Mouse (Mus musculus): ENCODE measurements around the gene Ssr1. TPM values are rescaled to one million over a fixed set of nuclear protein-coding genes. Genes with fewer than 3 reads are reported as not detected.

The Ssr1 gene
- total RNA-seq, 2 experiments from 2014 or later: 67.4 to 76.5 TPM

DNA sequence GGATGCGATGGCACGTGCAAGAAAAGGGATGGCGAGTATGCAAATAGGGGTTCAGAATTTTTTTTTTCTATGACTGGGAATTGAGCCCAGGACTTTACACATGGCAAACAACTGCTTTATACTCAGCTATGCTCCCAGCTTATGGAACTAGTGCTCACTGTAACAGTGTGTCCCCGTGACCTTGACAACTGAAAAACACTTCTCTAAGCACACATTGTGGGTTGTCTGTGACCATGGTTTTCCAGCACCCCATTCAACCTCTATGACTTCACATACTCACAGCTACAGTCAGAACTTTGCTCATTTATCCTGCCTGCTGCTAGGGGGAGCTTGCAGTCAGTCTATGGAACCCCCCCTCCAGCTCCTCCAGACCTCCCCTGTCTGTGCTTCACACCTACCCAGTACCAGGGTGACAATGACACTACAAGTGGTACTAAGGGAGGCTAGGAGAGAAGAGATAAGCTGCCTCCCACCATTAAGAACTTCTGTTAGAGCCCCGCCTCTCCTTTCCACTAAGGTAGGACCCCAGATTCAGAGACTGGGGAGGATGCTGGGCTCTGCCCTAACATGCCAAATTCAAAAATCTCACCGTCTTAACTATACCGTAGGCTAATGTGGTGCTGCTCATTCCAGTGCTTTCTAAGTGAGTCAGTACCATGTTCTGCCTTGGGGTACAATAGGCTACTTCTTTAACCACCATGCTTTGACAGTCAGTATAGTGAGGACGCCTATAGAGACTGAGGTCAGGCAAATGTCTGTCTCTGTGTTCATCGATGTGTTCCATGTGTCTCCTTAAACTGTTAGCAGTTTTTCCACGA, 70.2 kb downstream of the Ssr1 start:
- intact Hi-C loops (cut with DNase I): no loop called here
- no peak for DNase-seq

DNA sequence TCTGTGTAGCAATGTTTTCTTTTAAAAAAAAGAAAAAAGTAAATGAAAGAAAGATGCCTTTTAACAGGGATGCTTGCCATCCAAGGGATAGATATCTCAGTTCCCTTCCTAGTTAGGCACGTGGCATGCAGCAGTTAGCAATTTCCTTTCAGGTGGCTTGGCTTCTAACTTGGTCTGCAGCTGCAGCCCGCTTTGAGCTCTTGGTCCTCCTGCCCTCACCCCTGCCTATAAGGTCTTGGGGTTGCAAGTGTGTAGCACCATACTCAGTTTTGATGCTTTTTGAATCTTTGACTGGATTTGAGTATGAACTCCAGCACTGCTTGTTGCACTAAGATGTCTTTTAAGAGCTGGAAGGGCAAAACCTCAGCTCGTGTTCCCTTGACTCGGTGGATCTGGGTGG, 70.9 kb downstream of the Ssr1 start:
- intact Hi-C loops (cut with DNase I): no loop called here

GRCm38 (mm10) chr13:37920727-37921126, 73.3 kb downstream of the Ssr1 start:
- DNase-seq: no peak
- intact Hi-C loops (cut with DNase I): no loop called here

More for the DNA sequence above, 70.9 kb downstream of the Ssr1 start:
- DNase-seq: no peak

- no peak for DNase-seq
- intact Hi-C loops (cut with DNase I): no loop called here
These were observed 74.2 kb downstream of the Ssr1 start for GRCm38 (mm10) chr13:37919711-37920277.

DNA sequence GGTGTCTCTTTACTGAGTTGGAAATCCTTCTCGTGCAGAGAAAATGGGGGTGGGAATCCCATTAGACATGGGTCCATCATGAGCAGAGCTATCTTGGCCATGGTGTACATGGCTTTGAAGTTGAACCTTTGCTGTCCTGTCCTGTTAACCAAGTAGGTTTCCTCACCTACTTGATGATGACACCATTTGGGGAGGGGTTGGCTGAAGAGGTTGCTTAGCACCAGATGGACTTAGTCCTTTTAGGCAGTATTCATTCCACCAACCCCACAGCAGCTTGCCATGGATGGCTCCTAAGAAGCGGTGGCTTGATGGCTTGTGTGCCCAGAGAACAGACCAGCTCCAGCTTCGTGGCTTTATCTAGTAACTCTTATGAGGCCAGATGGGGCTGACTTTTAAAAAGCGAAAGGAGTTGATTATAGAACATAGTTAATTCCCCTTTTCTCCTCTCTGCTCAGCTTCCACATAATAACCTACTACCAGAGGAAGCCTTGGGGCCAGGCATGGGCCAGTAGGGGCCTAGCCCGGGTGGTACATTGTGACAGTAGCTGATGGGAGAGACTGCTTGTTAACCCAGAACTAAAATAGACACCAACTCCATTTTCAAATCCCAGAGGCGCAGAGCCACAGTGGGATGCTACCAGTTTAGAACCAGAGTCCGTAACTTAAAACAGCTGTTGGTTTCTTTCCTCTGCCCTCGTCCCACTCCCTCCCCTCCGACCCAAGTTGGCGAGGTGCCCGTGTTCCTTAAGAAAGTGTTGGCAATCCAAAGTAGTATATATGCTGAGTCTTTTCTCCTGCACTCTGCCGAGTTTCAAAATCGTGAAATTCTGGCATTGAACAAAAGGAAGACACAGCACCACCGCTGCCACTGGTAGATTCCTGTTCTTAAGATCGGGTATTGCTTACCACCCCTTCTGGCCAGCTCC, 75.4 kb downstream of the Ssr1 start:
- intact Hi-C loops (cut with DNase I): no loop called here
- DNase-seq: no peak

Other genes with a start within 250 kb of the Ssr1 start
- 10 to 100 TPM; 46.7 to 61.8 TPM for gene Rreb1, start 215.8 kb downstream of the Ssr1 start, total RNA-seq (2021)
- gene Riok1, start 42.8 kb upstream of the Ssr1 start, total RNA-seq (2021): 10 to 100 TPM; 14.2 to 16.7 TPM
- 1 to 10 TPM; 1.6 to 2.4 TPM for gene Cage1, start 42.9 kb upstream of the Ssr1 start, total RNA-seq (2021)
- gene Dsp, start 157.1 kb upstream of the Ssr1 start, total RNA-seq (2021): 100 to 1,000 TPM; 350 to 415 TPM
- gene Snrnp48, start 210.7 kb upstream of the Ssr1 start, total RNA-seq (2021): 10 to 100 TPM; 10.7 to 11.0 TPM

Measured in heart, postnatal 10 days (tissue).